Mouse (Mus musculus): Measurements from ENCODE around the gene Tmem234.
"Not testable (repeated sequence)": the region's sequence is repeated elsewhere in the genome, so short reads cannot be mapped to it uniquely, and the experiment has no call there.

Tmem234 gene

GRCm38 (mm10) chr4:129600233-129601158 is at the start of gene Tmem234, which contains the start of gene Eif3i:
TSS of gene Tmem234 (plus strand) at chr4:129600668.
TSS of gene Eif3i (minus strand) at chr4:129600648.
- DNase-seq (ENCODE audit: low spot score in 2 of 2): peak; percentile 76 to 85

DNA sequence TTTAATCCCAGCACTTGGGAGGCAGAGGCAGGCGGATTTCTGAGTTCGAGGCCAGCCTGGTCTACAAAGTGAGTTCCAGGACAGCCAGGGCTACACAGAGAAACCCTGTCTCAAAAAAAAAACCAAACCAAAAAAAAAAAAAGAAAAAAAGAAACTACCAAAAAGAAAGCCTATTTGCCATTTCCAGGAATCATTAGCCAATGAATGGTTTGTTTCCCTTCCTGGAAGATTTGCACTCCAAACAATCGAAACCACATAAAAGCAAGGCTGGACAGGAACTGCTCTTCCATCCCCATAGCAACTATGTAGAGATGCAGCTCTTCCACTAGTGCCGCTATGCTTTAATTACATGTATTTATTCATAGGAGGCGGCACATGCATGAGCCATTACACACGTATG is 46.0 kb upstream of the Tmem234 start:
- DNase-seq (ENCODE audit: low spot score in 2 of 2): not testable (repeated sequence)

GRCm38 (mm10) chr4:129555421-129555861 is 45.0 kb upstream of the Tmem234 start:
- peak in 1 of 2 experiments; percentile 31 for DNase-seq (ENCODE audit: low spot score in 2 of 2)

GRCm38 (mm10) chr4:129555862-129556531 is 44.5 kb upstream of the Tmem234 start:
- no peak for DNase-seq (ENCODE audit: low spot score in 2 of 2)

GRCm38 (mm10) chr4:129556532-129557223 is 43.8 kb upstream of the Tmem234 start:
- DNase-seq (ENCODE audit: low spot score in 2 of 2): peak; percentile 70 to 76

DNA sequence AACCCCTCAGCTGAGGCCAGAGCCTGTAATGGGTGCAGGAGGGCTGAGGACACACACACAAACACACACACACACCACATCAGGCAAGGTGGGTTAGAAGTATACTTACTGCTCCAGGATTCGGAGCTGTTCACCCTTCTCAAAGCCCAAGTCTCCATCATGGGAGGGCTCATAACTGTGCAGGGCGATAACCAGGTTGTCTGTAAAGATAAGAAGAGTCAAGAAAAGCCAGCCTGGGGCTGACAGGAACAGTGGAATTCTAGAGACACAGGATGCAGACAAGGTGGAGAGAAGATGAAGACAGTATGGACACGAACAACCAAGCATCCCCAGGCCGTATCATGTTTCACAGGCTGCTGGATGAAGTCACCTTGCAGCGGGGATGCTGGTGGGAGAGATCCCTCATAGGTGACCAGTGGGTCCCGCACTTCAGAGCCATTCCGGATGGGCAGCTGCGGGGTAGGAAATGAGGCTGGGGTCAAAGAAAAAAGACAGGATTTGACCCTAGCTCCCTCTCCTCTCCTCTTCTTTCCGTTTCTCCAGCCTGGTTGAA is 43.1 kb upstream of the Tmem234 start:
- DNase-seq (ENCODE audit: low spot score in 2 of 2): no peak

DNA sequence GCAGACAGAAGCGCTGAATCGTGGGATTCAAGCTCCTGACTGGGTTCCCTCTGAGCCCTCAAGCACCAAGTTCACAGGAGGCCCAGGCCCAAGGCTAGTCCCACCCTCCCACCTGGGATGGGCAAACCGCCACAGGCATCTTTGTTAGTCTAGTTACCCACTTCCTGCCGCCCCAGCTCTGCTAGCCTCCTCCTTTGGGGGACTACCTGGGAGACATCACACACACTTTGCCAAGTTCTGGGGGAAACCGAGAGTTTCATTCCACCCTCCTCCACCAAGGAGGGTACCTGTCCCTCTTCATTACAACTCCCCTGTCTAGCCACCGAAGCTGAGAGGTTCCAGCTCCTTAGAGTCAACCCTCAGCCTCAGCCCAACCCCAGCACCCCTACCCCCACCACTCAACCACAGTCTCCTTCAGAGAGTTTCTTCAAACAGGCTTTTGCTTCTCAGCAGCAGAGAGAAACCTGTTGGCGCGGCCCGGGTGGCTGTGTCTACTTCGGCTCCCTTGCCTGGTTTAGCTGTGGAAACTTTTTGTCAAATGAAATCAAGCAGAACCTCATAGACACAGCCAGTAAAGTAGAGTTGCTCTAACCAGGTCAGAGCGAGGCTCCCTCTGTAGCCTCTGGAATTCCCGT is 42.0 kb upstream of the Tmem234 start:
- no peak for DNase-seq (ENCODE audit: low spot score in 2 of 2)

- no peak for DNase-seq (ENCODE audit: low spot score in 2 of 2)
These were observed 39.3 kb upstream of the Tmem234 start for GRCm38 (mm10) chr4:129561184-129561583.

DNA sequence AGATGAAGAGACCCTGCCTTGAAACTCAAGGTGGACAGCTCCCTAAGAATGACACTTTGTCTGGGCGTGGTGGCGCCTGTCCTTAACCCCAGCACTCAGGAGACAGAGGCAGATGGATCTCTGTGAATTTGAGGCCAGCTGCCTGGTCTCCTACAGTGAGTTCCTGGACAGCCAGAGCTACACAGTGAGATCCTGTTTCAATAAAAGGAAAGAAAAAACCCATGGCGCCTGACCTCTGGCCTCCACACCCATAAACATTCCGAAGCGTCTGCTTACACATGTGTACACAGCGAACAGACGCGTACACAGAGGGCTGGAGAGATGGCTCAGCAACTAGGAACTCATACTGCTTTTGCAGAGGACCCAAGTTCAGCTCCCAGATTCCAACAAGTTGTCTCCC is 36.8 kb upstream of the Tmem234 start:
- no peak for DNase-seq (ENCODE audit: low spot score in 2 of 2)

DNA sequence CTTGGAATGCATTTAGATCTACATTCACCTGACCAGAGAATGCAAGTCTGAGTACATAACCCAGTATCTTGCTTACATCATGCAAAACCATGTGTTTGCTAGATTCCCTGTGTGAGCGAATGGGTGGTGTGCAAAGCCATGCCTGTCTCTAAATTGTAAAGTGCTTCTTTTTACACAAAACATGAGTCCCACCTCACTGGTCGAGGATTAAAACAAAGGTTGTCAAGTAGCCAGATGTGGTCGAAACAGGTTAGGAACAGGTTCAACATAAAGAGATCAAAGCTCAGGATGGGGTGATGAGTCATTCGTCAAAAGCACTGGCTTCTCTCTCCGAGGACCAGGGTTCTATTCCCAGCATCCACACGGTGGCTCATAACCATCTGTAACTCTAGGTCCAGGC is 35.3 kb upstream of the Tmem234 start:
- DNase-seq (ENCODE audit: low spot score in 2 of 2): no peak

GRCm38 (mm10) chr4:129568366-129568765 is 32.1 kb upstream of the Tmem234 start:
- DNase-seq (ENCODE audit: low spot score in 2 of 2): no peak

DNA sequence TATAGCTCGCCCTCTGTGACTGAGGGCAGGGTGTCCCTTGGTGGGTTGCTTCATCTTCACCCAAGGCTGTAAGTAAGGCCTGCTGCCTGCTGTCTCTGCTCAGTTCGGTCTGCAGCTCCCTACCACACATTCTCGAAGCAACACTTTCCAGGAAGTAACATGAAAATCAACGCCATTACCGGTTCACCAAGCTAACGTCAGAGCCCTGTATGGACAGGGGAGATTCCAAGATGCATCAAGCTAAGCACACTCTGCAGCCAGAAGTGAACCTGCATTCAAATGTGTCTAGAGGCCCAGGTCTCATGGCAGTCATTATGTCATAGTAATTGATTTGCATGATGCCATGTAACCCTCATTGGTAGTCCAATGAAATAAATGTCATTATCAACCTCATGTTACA is 30.4 kb upstream of the Tmem234 start:
- no peak for DNase-seq (ENCODE audit: low spot score in 2 of 2)

DNA sequence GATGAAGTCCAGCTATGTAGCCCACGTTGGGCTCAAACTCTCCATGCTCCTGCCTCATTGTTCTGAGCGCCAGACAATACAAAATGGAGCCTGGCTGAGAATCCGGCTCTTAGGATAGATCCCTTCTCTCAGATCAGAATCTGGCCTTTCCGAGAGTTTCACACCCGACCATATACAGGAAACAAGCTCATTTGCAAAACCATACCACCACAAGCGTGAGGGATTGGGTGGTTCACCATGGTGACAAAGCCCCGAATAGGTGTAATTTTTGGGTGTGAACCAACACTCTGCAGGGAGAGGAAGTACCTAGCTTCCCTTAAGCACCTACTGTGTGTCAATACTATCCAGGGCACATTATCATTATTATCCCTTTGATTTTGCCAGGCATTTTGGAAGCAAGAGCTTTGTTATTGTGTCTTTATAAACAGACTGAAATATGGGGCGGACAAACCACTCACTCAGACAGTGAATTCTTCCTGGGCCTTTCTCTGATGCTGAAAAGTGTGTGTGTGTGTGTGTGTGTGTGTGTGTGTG is 28.9 kb upstream of the Tmem234 start:
- no peak for DNase-seq (ENCODE audit: low spot score in 2 of 2)

- DNase-seq (ENCODE audit: low spot score in 2 of 2): no peak
These were observed 28.0 kb upstream of the Tmem234 start for GRCm38 (mm10) chr4:129572236-129573092.

DNA sequence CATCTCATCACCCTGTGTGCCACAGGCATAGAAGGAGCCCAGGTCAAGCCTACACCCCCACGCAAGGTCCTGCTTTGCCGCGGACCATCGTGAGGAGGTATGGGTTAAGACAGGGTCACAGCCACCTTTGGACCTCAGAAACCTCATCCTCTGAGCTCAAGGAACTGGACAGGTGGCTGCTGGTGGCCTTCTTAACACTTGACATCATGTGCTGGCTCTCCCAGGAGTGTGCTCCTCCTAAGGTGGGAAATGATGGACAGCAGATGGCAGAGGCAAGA is 27.4 kb upstream of the Tmem234 start:
- DNase-seq (ENCODE audit: low spot score in 2 of 2): no peak

GRCm38 (mm10) chr4:129573430-129573829 is 27.0 kb upstream of the Tmem234 start, which contains the start of gene Lck:
TSS of gene Lck (minus strand) at chr4:129573641.
- no peak for DNase-seq (ENCODE audit: low spot score in 2 of 2)

- DNase-seq (ENCODE audit: low spot score in 2 of 2): no peak
These were observed 25.2 kb upstream of the Tmem234 start for GRCm38 (mm10) chr4:129575171-129575844.

GRCm38 (mm10) chr4:129576863-129577491 is 23.5 kb upstream of the Tmem234 start:
- DNase-seq (ENCODE audit: low spot score in 2 of 2): peak; percentile 43 to 49

DNA sequence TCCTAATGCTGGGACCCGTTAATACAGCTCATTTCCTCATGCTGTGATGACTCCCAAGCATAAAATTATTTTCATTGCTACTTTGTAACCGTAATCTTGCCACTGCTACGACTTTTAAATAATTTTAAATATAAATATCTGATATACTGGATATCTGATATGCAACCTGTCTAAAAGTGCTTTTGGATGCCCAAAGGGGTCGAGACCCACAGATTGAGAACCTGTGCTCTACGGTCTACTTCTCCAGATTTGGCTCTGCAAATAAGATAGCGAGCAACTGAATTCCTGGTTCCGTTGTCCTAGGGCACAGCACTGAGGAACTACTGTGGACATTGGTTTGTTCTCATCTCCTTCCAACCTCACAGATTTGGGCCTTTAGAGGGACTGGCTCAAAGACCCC is 22.8 kb upstream of the Tmem234 start:
- DNase-seq (ENCODE audit: low spot score in 2 of 2): no peak
